Mouse (Mus musculus) E14TG2a.4 (cell line): ENCODE measurements at regions not wholly inside any gene's neighbourhood (a gene's known extent, or its start where the extent isn't known, plus 50 kb on each side); places are given as distances from the start of the nearest gene placed in this dataset.

Source experiments
- H3K27me3 ChIP-seq: 2 replicates; pipeline ENCODE4 v1.6.1; 2014; ENCODE audit warnings: low read length, control low read depth; ENCODE audit not compliant: insufficient read depth
- H3K36me3 ChIP-seq: 2 replicates; pipeline ENCODE4 v1.6.1; 2014; ENCODE audit warnings: low read length, control low read depth; ENCODE audit not compliant: insufficient read depth
- H3K4me1 ChIP-seq: replicated peaks from 2 replicates; pipeline ENCODE4 v1.6.1; 2014; ENCODE audit warnings: low read depth, low read length, control low read depth
- H3K4me3 ChIP-seq: replicated peaks from 2 replicates; pipeline ENCODE4 v1.5.1; 2014; ENCODE audit warnings: mild to moderate bottlenecking, low read length
- H3K9me3 ChIP-seq: 2 replicates; pipeline ENCODE4 v1.6.1; 2014; ENCODE audit warnings: low read length, control low read depth
- CTCF ChIP-seq: conservative IDR thresholded peaks from 2 replicates; pipeline ENCODE4 v1.5.1; 2014; ENCODE audit warnings: low read length
- NANOG ChIP-seq: IDR thresholded peaks from 2 replicates; pipeline ENCODE4 v1.6.1; 2014; ENCODE audit warnings: borderline replicate concordance, low read length, mixed read lengths
- POU5F1 ChIP-seq: IDR thresholded peaks from 2 replicates; pipeline ENCODE4 v1.6.1; 2014; ENCODE audit warnings: low read length, borderline replicate concordance

GRCm38 (mm10) chr12:110083471-110083870 lies 195.4 kb upstream of the Dio3 start:
- Histone ChIP-seq H3K9me3 (no peaks in the 10 kb centered on the region), H3K4me1 (0 out of 2 replicates have a peak, but pooled peaks cover 4% of the 10 kb centered on the region)
- no peak for TF ChIP-seq POU5F1
- no peak for TF ChIP-seq NANOG
- TF ChIP-seq CTCF = no peak

GRCm38 (mm10) chr12:110086921-110087320 lies 191.9 kb upstream of the Dio3 start:
- H3K27me3 ChIP-seq = peaks cover 22% of the 10 kb centered on the region
- no peaks in the 10 kb centered on the region for H3K9me3 ChIP-seq
- no peaks in the 10 kb centered on the region for H3K36me3 ChIP-seq
- TF ChIP-seq NANOG (no peak), POU5F1 (no peak), CTCF (no peak)
- 0 out of 2 replicates have a peak, but pooled peaks cover 4% of the 10 kb centered on the region for H3K4me1 ChIP-seq
- H3K4me3 ChIP-seq = no peak overlapping the region

More at GRCm38 (mm10) chr12:110083471-110083870, 195.4 kb upstream of the Dio3 start:
- no peak overlapping the region for H3K4me3 ChIP-seq
- peaks cover 19% of the 10 kb centered on the region for H3K27me3 ChIP-seq
- H3K36me3 ChIP-seq = no peaks in the 10 kb centered on the region

GRCm38 (mm10) chr12:110087812-110088211 lies 191.1 kb upstream of the Dio3 start:
- no peak for TF ChIP-seq NANOG
- TF ChIP-seq CTCF = no peak
- no peak for TF ChIP-seq POU5F1

GRCm38 (mm10) chr12:110102186-110102585 lies 176.7 kb upstream of the Dio3 start:
- peaks cover 4% of the 10 kb centered on the region for H3K9me3 ChIP-seq
- no peaks in the 10 kb centered on the region for H3K36me3 ChIP-seq
- no peaks in the 10 kb centered on the region for H3K27me3 ChIP-seq
- no peaks in the 10 kb centered on the region for H3K4me1 ChIP-seq
- TF ChIP-seq NANOG = no peak
- no peak for TF ChIP-seq CTCF
- TF ChIP-seq POU5F1 = no peak
- no peak overlapping the region for H3K4me3 ChIP-seq

More at GRCm38 (mm10) chr12:110087812-110088211, 191.1 kb upstream of the Dio3 start:
- 0 out of 2 replicates have a peak, but pooled peaks cover 4% of the 10 kb centered on the region for H3K4me1 ChIP-seq
- no peaks in the 10 kb centered on the region for H3K36me3 ChIP-seq
- H3K4me3 ChIP-seq = no peak overlapping the region
- H3K9me3 ChIP-seq = no peaks in the 10 kb centered on the region
- H3K27me3 ChIP-seq = peaks cover 25% of the 10 kb centered on the region

GRCm38 (mm10) chr12:110112051-110112722 lies 166.7 kb upstream of the Dio3 start:
- Histone ChIP-seq H3K27me3 (0 out of 2 replicates have a peak, but pooled peaks cover 5% of the 10 kb centered on the region), H3K4me3 (no peak overlapping the region), H3K4me1 (no peaks in the 10 kb centered on the region), H3K9me3 (peaks cover 8% of the 10 kb centered on the region; the same call in 1 of the 2 replicates), H3K36me3 (no peaks in the 10 kb centered on the region)
- TF ChIP-seq POU5F1 (no peak), CTCF (no peak), NANOG (no peak)

GRCm38 (mm10) chr12:110112723-110113105 lies 166.2 kb upstream of the Dio3 start:
- TF ChIP-seq CTCF (no peak), NANOG (no peak), POU5F1 (no peak)
- 0 out of 2 replicates have a peak, but pooled peaks cover 6% of the 10 kb centered on the region for H3K9me3 ChIP-seq
- H3K4me3 ChIP-seq = no peak overlapping the region
- no peaks in the 10 kb centered on the region for H3K4me1 ChIP-seq
- H3K27me3 ChIP-seq = 0 out of 2 replicates have a peak, but pooled peaks cover 5% of the 10 kb centered on the region
- no peaks in the 10 kb centered on the region for H3K36me3 ChIP-seq

- TF ChIP-seq CTCF (no peak), POU5F1 (no peak), NANOG (no peak)
- Histone ChIP-seq H3K4me3 (no peak overlapping the region), H3K36me3 (no peaks in the 10 kb centered on the region), H3K27me3 (no peaks in the 10 kb centered on the region), H3K4me1 (no peaks in the 10 kb centered on the region), H3K9me3 (peaks cover 27% of the 10 kb centered on the region)
These were observed 158.7 kb upstream of the Dio3 start for GRCm38 (mm10) chr12:110120141-110120540.

GRCm38 (mm10) chr12:110122976-110123375 lies 155.9 kb upstream of the Dio3 start:
- Histone ChIP-seq H3K27me3 (no peaks in the 10 kb centered on the region), H3K4me3 (no peak overlapping the region), H3K9me3 (peaks cover 27% of the 10 kb centered on the region), H3K36me3 (no peaks in the 10 kb centered on the region), H3K4me1 (no peaks in the 10 kb centered on the region)
- TF ChIP-seq POU5F1 = no peak
- no peak for TF ChIP-seq NANOG
- no peak for TF ChIP-seq CTCF
